Mouse (Mus musculus) hindbrain, embryonic 11.5 days (tissue): ENCODE measurements around the gene Acsbg2. TPM values are rescaled to one million over a fixed set of nuclear protein-coding genes. Genes with fewer than 3 reads are reported as not detected.
A peak's percentile ranks its signal among the peaks of the same experiment; 100 is the strongest.

Source experiments
- ATAC-seq: fragments of 200-750 bp; cut with Nextera tagmentation; 2 replicates; pipeline ENCODE4 v1.8.0; 2017; ENCODE audit warnings: mild to moderate bottlenecking, moderate TSS enrichment, moderate library complexity; ENCODE audit not compliant: low FRiP score
- DNase-seq: peaks from one replicate; pipeline ENCODE4 v3.0.0-alpha.2; 2015; ENCODE audit warnings: low spot score
- H3K27ac ChIP-seq: fragments of 300-500 bp; sonication (generic); 2 replicates; pipeline ENCODE4 v1.5.1; 2014; ENCODE audit warnings: mild to moderate bottlenecking, low read depth, low read length
- H3K27me3 ChIP-seq: fragments of 300-500 bp; sonication (generic); 2 replicates; pipeline ENCODE4 v1.6.1; 2014; ENCODE audit warnings: mild to moderate bottlenecking, low read length, moderate library complexity, mixed read lengths; ENCODE audit not compliant: control insufficient read depth, insufficient read depth
- H3K36me3 ChIP-seq: fragments of 300-500 bp; sonication (generic); 2 replicates; pipeline ENCODE4 v1.6.1; 2014; ENCODE audit warnings: mild to moderate bottlenecking, low read length, moderate library complexity, mixed read lengths; ENCODE audit not compliant: control insufficient read depth, insufficient read depth
- H3K4me1 ChIP-seq: fragments of 300-500 bp; sonication (generic); replicated peaks from 2 replicates; pipeline ENCODE4 v1.6.1; 2014; ENCODE audit warnings: low read length, mixed read lengths; ENCODE audit not compliant: control insufficient read depth, insufficient read depth
- H3K4me2 ChIP-seq: fragments of 300-500 bp; sonication (generic); replicated peaks from 2 replicates; pipeline ENCODE4 v1.6.1; 2014; ENCODE audit warnings: mild to moderate bottlenecking, low read depth, low read length
- H3K4me3 ChIP-seq: fragments of 300-500 bp; sonication (generic); 2 replicates; pipeline ENCODE4 v1.5.1; 2014; ENCODE audit warnings: low read depth, low read length
- H3K9ac ChIP-seq: fragments of 300-500 bp; sonication (generic); 2 replicates; pipeline ENCODE4 v1.6.1; 2014; ENCODE audit warnings: low read depth, low read length
- H3K9me3 ChIP-seq: fragments of 300-500 bp; sonication (generic); 2 replicates; pipeline ENCODE4 v1.6.1; 2016; ENCODE audit warnings: low read length; ENCODE audit not compliant: control insufficient read depth
- WGBS: fragments of 180-500 bp; shearing (Covaris S2); extraction: QIAGEN DNeasy Blood & Tissue Kit; methylation state at CpG from one replicate; pipeline ENCODE4 v1.1.7; 2014; 5-methylcytosine and 5-hydroxymethylcytosine counted together
- polyA plus RNA-seq: library from polyadenylated mRNA; unstranded; fragments of >200 nt; fragmentation: Nextera tagmentation; extraction: Ambion mirVana; gene quantifications from 2 replicates; pipeline ENCODE4 v1.2.1, GENCODE M21; 2014

Gene Acsbg2
- polyA plus RNA-seq, 1 experiment from 2014 or later: not detected

- Histone ChIP-seq H3K4me1 (peaks cover 19% of the 10 kb centered on the region), H3K36me3 (no peaks in the 10 kb centered on the region), H3K27ac (peak overlapping the region; percentile 54), H3K4me2 (no peak overlapping the region), H3K9ac (0 out of 2 replicates have a peak overlapping the region, but pooled peaks have one; percentile 15), H3K4me3 (no peak overlapping the region), H3K9me3 (no peaks in the 10 kb centered on the region), H3K27me3 (peaks cover 2% of the 10 kb centered on the region; the same call in 1 of the 2 replicates)
- ATAC-seq (peak; percentile 45), DNase-seq (peak; percentile 78)
- WGBS: 3% methylated on average over 3 of the region's 3 CpGs
Measured at GRCm38 (mm10) chr17:56810245-56810644, 64.0 kb downstream of the Acsbg2 start.

GRCm38 (mm10) chr17:56808518-56808917 lies 65.7 kb downstream of the Acsbg2 start:
- ATAC-seq: peak; percentile 73
- 17% methylated on average over 9 of the region's 9 CpGs for WGBS

GRCm38 (mm10) chr17:56805784-56806183 lies 68.5 kb downstream of the Acsbg2 start:
- Histone ChIP-seq H3K9ac (no peak overlapping the region), H3K4me3 (no peak overlapping the region), H3K27me3 (no peaks in the 10 kb centered on the region), H3K36me3 (no peaks in the 10 kb centered on the region), H3K4me2 (no peak overlapping the region), H3K4me1 (peaks cover 7% of the 10 kb centered on the region), H3K9me3 (no peaks in the 10 kb centered on the region), H3K27ac (no peak overlapping the region)
- 88% methylated on average over 1 of the region's 1 CpGs for WGBS
- DNase-seq (no peak), ATAC-seq (no peak)

More at GRCm38 (mm10) chr17:56808518-56808917, 65.7 kb downstream of the Acsbg2 start:
- no peak overlapping the region for H3K9ac ChIP-seq
- peaks cover 9% of the 10 kb centered on the region for H3K4me1 ChIP-seq
- H3K36me3 ChIP-seq: no peaks in the 10 kb centered on the region
- DNase-seq: peak; percentile 87
- no peak overlapping the region for H3K4me2 ChIP-seq
- no peak overlapping the region for H3K27ac ChIP-seq
- no peak overlapping the region for H3K4me3 ChIP-seq
- H3K27me3 ChIP-seq: peaks cover 2% of the 10 kb centered on the region; the same call in 1 of the 2 replicates
- no peaks in the 10 kb centered on the region for H3K9me3 ChIP-seq

GRCm38 (mm10) chr17:56804952-56805351 lies 69.3 kb downstream of the Acsbg2 start:
- H3K4me1 ChIP-seq: 0 out of 2 replicates have a peak, but pooled peaks cover 1% of the 10 kb centered on the region
- H3K9me3 ChIP-seq: no peaks in the 10 kb centered on the region
- H3K36me3 ChIP-seq: no peaks in the 10 kb centered on the region
- WGBS: 83% methylated on average over 5 of the region's 5 CpGs
- DNase-seq: no peak
- H3K9ac ChIP-seq: no peak overlapping the region
- H3K4me2 ChIP-seq: no peak overlapping the region
- ATAC-seq: no peak
- no peaks in the 10 kb centered on the region for H3K27me3 ChIP-seq
- no peak overlapping the region for H3K4me3 ChIP-seq
- H3K27ac ChIP-seq: no peak overlapping the region

GRCm38 (mm10) chr17:56802065-56802464 lies 72.2 kb downstream of the Acsbg2 start:
- 84% methylated on average over 8 of the region's 8 CpGs for WGBS
- Histone ChIP-seq H3K9me3 (no peaks in the 10 kb centered on the region), H3K9ac (no peak overlapping the region)

GRCm38 (mm10) chr17:56799276-56799675 lies 75.0 kb downstream of the Acsbg2 start:
- no peaks in the 10 kb centered on the region for H3K9me3 ChIP-seq
- H3K4me1 ChIP-seq: no peaks in the 10 kb centered on the region
- H3K36me3 ChIP-seq: no peaks in the 10 kb centered on the region
- no peak overlapping the region for H3K27ac ChIP-seq
- DNase-seq (no peak), ATAC-seq (no peak)
- no peak overlapping the region for H3K4me3 ChIP-seq
- no peak overlapping the region for H3K9ac ChIP-seq
- 76% methylated on average over 3 of the region's 3 CpGs for WGBS
- H3K27me3 ChIP-seq: no peaks in the 10 kb centered on the region
- no peak overlapping the region for H3K4me2 ChIP-seq

More at GRCm38 (mm10) chr17:56802065-56802464, 72.2 kb downstream of the Acsbg2 start:
- Histone ChIP-seq H3K4me2 (no peak overlapping the region), H3K27me3 (no peaks in the 10 kb centered on the region), H3K36me3 (no peaks in the 10 kb centered on the region), H3K27ac (no peak overlapping the region), H3K4me3 (no peak overlapping the region), H3K4me1 (no peaks in the 10 kb centered on the region)
- DNase-seq (no peak), ATAC-seq (no peak)

- Histone ChIP-seq H3K4me2 (no peak overlapping the region), H3K9me3 (no peaks in the 10 kb centered on the region), H3K9ac (no peak overlapping the region), H3K4me3 (no peak overlapping the region), H3K36me3 (no peaks in the 10 kb centered on the region), H3K27me3 (no peaks in the 10 kb centered on the region), H3K27ac (no peak overlapping the region), H3K4me1 (no peaks in the 10 kb centered on the region)
- DNase-seq (no peak), ATAC-seq (no peak)
- WGBS: 79% methylated on average over 6 of the region's 6 CpGs
Measured at GRCm38 (mm10) chr17:56793614-56794319, 80.5 kb downstream of the Acsbg2 start.
